Mouse (Mus musculus): ENCODE measurements around the gene Capn13.

Capn13 gene

DNA sequence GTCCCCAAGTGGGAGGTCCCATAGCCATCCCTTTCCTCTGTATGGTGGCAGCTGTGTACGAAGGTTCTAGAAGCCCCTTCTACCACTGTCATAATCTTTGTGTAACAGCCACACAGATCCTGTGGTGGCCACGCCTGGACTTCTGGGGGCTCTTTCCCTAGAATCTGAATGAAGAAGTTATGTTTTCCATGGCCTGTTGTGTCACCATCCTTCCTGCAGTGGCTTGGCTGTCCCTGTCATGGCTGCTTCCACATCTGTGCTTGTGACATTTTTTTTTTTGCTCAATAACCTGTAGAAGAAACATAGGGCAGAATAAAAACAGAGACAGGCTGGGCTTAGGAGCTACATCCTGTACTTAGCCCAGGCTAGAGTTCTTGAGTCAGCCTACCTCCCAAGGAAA lies at the start of gene Capn13:
Capn13 (minus strand) TSS at position 5 of the 400 bp plus-strand sequence.
- DNase-seq: no peak

DNA sequence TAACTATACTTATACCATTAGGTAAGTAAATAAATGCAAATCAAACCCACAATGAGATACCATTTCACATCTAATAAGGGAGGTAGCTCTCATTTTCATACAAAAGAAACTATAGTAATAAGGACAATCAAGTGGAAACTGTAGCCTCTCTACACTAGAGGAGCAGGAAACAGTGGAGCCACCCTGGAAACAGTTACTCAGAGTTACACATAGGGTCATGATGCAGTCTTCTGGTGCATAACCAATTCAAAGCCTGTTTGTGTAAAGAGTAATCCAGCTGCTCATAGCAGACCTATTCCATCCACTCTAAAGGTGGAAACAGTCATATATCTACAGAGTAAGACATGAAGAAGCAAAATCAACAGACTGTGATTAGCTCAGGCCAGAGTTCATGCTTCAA lies 48.4 kb upstream of the Capn13 start:
- DNase-seq: no peak

DNA sequence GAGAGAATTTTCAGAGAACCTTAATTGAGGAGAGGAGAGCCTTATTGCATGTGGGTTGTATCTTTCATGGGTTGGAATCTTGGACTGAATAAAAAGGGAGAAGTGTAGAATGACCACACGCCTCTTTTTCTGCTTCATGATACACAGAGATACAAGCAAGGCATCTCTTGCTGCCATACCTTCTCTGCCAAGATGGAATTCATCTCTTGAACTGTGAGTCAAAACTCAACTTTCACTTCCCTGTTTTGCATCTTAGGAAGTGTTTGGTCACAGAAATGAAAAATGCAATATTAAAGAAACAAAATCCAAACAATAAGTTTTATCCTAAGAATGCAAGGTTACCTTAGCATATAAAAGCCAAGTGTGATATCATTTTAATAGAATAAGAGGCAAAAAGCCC lies 40.1 kb upstream of the Capn13 start:
- no peak for DNase-seq

DNA sequence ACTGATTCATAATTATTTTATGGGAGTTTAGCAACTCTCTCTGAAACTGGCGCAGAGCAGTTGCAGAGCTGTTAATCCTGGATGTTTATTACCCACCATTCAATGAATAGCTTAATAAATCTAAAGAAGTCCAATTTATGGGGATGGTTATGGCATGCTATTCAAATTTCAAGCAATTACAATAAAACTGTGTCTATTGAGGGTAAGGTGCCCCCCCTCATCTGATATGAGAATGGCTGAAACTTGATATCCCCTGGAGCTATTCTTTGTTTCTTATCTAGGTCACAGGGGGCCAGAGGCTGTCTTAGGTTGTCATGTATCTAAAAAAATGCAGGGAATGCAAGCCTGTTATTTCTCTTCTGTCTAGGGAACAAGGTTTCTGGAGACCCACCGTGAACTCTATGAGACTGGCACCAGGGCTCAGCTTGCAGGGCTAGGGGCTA lies 31.9 kb upstream of the Capn13 start:
- no peak for DNase-seq

DNA sequence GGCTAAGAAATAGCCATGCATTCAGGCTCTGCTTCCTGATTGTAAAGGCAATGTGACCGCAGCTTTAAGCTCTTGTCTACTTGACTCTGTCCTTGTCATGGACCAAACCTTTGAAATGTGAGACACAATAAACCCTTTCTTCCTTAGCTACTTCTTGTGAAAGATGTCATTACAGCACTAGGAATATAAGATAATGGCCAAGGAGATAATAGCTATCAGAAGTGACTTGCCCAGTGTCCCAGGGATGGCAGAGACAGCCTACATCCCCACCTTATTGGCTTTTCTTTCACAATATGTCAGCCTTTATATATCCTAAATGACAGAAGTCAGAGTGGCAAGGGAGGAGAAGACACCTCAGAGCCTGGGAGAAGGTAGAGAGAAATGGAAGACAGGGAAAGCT lies 31.4 kb upstream of the Capn13 start:
- no peak for DNase-seq

DNA sequence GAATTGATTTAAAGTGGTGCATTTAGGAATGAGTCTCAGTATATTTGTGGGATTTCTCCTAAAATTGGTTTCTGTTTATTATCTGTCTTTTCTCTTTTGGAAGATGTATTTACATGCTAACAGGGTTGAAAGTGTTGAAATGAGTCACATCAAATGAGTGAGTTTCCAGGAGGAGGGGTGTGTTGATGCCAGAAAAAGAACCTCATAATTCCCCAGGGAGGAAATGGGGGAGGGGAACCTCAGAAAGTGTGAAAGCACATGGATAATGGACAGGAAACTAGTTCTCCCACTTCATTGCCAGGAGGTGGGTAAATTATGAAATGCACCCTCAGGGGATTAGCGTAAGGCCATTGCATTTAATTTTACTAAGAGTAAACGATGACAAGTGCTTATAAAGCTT lies 16.7 kb upstream of the Capn13 start:
- no peak for DNase-seq

DNA sequence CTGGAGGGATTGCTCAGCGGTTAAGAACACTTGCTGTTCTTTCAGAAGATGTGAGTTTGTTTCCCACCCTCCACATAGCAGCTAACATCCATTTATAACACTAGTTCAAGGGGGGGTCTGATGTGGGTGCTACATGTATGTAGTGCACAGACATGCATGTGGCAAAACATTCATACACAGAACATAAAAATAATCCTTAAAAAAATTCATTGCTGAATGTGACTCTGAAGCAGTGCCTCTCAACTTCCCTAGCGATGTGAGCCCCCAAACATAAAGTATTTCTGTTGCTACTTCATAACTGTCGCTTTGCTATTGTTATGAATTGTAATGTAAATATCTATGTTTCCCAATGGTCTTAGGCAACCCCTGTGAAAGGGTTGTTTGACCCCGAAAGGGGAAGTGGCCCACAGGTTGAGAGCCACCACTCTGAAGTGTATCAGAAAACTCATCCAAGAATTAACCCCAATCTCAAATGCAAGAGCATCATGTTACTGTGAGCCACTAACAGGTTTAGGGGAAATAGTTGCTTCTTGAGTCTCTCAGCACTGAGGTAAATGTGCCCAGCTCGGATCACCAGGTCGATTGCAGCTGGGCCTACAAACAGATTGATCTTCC lies 15.6 kb upstream of the Capn13 start:
- DNase-seq: no peak

DNA sequence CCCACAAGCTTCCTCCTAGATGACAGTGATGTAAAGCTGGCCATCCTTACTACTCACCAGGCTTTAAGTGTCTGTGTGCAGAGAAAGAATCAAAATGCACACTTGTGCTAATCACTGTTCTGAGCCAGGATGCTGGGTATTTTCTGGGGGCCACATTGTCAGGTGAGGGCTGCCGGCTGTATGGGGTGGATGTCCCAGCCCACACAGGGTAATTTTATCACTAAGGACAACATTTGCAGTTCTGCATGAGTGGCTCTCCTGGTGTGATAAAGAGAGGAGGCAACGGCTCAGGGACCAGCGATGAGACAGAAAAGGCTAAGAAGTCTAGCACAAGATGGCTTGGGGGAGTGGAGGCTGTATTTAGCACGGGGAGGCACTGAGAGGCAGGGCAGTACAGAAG lies 11.2 kb upstream of the Capn13 start:
- no peak for DNase-seq

DNA sequence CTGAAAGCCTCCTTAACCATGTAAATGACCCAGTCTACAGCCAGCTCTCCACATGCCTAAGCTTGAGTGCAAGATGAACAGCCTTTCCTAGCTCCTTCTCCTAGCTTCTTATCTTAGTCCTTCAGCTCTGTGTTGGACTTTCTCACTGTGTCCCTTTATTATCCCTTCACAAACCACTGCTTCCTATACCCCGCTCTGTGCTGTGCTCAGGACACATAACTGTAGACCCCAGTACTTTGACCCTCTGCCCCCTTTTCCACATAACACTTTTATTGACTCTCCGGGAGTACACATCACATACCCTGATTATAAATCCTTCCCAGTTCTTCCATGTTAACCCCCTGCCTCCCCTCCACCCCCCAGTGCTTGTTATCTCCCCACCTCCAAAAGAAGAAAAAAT lies 606 bp upstream of the Capn13 start:
- no peak for DNase-seq

DNA sequence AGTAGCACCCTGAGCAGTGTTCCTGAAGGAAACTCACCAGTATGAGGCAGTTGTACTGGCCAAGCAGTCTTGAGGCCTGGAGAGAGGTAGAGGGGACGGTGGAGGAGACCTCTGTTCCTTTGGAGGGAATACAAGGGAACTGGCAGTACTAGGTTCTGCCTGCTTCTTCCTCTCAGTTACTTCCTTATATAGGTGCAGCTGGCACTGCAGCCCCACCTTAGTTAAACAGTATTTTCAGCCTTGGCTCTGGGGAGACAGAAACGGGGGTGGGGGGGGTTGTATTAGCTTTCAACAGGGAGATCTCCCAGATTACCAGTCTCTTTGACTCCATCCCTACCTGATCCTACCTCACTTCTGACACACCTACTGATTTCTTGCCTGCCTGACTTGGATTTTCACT lies 1.5 kb downstream of the Capn13 start:
- DNase-seq: no peak

DNA sequence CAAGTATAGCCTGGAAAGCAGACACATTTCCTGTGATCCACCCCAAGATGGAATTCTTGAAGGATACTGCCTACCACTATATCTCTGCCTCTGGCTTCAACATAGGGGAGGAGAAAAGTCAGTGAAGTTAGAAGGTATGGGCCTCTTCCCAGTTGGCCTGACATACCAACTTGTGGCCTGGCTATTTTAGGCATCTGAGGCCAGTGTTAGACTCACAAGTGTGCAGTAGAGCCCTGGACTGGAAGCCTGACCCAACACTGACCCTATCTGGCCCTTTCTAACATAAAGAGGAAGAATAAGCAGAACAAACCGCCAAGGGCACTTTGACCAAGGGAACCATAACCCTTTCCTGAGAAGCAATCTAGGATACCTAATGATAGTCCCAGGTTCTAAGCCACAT lies 7.3 kb downstream of the Capn13 start:
- DNase-seq: no peak

DNA sequence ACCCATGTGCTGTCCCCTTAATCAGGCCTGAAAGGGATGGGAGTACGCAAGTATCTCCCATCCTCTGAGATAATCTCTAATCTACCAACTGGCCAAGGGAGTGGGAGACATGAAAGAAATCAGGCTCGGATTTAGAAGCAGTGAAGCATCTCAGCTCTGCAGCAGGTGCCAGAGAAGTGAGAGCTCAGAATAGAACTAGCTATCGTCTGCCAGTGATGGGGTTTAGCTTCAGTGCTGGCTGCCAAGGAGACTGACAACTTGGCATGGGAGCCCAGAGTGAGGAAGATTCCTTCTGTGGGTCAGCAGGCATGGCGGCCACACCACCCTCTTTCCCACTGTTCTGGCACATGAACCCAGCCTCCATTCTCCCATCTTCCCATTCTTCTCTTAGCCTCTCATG lies 8.9 kb downstream of the Capn13 start:
- peak; percentile 59 to 70 for DNase-seq

DNA sequence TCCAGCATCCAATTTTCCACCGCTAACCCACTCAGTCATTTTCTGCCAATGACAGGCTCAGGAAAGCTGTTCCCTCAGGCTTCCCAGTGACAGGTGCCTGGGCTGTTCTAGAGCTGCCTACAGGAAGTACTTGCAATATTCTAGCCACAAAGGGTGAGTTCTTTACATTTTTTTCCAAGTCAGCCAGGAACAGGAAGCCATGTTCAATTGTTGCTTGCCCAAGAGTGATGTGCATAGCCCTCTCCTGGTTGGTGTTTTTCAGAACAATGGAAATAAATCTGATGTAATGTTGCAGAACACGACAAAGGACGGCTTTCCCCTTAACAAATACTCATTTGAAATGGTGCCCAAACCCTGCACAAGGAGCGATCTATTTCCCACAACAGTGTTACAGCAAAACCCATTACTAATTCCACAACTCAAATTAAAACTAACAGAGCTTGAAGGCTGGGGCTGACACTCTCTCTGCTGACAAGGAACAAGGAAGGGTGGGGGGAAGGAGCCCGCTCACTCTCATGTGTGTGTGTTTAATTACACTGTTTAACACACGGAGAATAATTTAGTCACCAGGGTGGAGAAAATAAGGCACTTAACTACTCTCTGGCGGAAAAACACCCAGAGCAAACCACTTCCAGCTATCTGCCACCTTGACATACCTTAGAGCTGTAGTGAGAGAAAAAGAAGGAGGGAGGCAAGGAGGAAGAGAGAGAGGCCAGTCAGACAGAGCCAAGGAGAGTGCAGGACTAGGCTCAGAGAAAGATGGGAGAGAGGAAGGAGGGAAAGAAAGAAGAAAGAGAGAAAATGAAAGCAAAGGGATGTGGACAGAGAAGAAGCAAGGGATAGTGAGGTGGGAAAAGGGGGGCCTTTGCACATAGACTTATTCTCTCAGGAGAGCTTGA lies 10.2 kb downstream of the Capn13 start:
- peak; percentile 14 for DNase-seq

DNA sequence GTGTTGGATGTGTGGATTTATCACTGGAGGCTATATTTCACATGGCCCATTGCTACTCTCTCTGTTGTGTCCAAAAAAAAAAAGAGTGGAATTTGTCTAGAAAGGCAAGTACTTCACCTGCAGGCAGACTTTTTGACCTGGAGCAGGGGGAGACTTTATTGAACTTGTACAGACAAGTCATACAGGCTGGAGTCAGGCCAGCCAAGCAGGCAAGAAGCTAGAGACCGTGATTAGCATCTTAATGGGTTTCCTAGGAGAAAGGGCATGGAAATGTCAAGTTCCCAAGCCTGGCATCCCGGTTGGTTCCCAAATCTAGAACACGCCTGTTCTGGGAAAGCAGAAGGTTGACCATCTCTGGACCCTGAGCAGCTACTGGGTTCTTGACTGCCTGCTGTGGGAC lies 11.3 kb downstream of the Capn13 start:
- DNase-seq: no peak

DNA sequence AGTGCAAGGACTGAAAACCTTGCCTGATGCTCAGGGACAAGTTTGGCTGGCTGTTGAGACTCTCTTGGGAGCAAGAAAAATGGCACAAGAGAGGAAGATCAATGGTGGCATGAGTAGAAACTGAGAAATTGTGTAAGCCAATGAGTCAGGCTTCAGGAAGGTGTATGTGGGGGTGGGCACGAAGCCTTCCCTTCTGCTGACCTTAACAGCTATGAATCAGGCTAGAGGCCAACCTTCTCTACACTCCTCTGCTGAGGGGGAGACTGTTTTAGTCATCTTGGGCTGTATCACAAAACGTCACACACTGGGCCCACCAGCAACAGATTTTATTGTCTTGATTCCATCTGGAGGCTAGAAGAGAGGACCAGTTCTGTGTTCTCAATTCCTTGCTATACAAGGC lies 14.1 kb downstream of the Capn13 start:
- DNase-seq: no peak

DNA sequence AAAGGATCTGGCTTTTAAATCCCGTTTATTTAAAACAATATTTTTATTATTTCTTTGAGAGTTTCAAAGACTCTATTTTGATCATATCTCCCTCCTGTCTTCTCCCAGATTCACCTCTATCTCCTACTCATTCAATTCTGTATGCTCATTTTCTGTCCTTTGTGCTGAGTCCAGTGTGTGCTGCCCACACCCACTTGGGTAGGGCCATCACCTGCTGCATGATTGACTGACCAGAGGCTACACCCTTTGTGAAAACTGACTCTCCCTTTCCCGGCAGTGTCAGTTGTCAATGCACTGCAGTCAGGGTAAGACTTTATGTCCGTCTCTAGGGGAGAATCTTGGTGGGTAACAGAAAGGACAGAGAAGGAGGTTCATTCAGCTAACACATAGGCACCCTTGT lies 14.7 kb downstream of the Capn13 start:
- no peak for DNase-seq

DNA sequence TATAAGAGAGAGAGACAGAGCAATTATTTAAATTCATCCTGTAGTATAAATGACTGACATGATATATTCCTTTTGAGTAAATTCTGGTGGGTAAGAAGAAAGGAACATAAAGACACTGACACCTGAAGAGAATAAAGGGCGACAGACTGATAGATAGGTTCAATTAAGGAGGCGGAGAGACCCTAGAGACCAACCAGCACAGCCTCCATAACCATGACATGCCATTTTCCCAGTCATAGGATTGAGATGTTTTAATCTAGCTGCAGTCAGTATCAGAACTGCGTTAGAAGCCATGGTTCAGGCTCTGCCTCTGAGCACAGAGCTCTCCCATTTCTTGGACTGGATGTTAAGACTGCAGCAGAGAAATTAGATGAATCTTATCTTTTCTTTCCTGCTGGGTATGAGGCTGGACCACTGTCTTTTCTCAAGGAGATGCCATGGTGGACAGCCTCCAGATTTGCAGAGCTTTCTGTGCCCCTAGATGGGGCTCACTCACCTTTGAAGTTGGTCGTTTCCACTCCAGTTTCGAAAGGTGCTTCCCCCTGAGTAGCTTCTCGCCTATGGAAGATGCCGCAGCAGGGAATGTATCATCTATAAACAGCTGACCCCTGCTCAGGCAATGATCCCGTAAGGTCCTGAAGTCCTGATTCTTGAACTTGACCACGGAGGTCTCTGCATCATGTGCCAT lies 18.2 kb downstream of the Capn13 start:
- DNase-seq: no peak

DNA sequence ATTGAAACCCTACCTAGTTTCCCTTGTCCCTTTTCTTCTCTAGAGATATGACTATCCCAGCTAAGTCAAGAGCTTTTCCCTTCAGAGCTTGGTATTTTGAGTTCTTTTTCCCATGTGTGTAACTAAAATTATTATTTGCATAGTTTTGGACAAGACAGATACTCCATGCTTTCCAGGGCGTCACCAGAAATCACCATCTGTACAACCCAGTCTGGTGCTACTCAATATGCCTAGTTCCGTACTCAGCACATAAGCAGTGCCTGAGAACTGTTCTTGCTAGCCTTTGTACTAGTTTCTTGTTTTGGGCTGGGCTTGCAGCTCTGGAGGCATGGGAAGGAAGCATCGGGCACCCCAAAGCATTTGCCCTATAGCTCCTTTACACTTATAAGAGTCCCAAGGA lies 19.0 kb downstream of the Capn13 start:
- DNase-seq: no peak

DNA sequence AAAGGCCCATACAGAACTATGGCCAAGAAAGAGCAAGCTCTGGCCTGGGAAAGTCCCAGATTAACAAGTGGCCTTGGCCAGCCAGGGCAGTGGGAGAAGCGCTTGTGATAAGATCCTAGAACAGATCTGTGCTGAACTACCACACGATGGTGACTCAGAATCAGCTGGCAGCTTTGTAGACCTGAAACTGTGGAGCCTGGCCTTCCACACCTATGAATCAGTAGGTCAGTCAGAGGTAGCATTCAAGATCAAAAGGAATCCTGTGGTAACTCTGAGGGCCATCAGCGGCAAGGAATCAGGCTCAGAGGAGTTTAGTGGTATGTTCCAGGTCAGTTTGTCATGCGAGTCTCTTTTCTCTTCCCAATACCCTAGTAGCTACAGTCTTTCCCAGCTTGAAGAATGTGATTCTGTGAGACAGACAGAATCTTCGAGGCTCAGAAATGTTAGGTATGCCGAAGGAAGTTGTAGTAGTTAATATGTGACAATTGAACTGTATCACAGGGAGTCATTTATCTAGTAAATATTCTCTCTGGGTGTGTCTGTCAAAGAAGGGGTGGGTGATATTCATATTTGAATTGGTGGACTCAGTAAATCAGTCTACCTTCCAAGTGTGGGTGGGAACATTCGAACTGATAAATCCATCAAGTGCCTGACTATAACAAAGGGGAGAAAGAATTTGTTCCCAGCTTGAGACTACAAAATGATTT lies 22.7 kb downstream of the Capn13 start:
- DNase-seq: no peak

DNA sequence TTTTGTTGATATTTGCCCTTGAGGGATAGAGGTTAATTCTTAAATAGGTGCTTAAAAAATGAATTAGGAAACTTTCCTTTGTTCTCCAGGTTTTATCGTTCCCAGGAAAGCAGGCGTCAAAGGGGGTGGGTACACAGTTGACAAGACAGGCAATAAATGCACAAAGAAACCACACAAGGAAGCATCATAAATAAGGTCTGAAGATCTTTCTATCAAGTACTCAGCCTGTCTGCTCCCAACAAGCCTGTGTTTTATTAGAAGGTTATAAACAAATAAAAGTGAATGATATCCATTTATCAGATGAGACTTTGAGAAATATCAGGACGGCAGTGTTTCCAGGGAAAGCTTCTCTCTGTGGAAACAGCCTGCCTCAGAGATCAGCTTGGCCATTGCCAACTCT lies 33.3 kb downstream of the Capn13 start:
- DNase-seq: no peak

DNA sequence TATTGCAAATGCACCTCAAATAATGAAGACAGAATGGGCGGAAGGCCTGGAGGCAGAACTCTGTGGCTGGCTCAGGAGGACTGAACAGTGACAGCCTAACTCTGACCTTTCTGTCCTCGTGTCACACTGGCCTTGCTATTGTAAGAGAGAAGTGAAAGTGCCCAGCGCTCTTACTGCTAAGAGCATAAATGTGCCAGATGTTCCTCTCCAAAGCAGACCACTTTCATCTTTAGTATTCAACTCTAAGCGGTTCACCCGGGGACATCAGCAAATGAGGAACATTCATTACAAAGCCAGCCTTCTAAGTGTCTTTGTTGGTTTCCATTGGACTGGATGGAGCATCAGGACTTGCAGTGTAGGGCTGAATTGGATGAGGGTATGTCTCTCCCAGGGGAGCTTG lies 39.6 kb downstream of the Capn13 start:
- no peak for DNase-seq

DNA sequence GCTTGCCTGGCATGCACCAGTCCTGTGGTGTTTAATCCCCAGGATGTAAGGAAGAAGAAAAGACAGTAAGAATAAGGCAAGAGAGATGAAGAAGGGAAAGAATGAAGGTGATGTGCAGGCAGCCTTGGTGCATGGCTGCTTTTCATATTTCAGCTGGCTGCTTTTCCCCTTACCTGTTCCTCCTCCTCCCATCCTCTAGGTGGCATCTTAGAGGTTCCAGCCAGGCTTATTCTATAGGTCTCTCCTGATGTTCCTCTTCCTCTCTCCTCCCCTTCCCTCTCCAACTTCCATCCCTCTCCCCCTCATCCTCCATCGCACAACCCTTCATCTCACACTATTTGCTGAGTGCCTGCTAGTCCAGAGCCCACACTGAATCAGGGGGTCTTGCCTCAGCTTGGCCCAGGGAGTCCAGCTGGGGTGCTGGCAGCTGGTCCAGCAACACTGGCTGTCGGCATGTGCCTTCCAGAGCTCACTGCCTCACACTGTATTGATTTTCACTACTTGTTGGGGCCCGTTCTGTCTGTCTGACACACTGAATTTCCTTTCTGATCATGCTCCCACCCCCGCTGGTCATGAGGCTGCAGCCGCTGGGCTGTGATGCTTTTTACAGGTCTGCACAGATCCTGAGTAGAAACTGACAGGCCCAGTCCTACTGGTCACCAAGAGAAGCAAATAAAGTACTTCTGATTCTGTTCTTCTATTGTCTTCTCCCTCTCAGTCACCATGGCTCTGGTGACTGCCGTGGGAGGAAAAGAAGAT lies 56.9 kb downstream of the Capn13 start:
- no peak for DNase-seq

DNA sequence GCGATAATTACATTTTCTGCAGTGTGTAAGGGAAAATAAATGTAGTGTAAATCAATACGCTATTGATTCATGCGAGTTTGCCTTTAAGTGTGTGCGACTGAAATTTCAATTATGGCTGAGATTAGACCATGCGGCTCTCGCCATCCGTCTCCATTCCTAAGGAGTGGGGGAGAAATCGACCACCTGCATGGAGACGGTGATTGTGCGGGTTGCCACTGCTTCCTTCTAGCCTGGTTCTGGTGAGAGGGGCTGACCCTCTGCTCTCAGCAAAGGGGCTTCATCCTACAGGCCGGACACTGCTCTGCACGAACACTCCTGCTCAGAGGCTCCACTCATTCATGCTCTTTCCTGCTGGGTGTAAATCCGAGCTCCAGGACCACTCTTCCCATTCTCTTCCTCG lies 58.0 kb downstream of the Capn13 start:
- no peak for DNase-seq

Measured in cerebellum, postnatal 25 days (tissue).